Comparison of ENCODE assay signal across 35 mouse cellular contexts in the genomic region with DNA sequence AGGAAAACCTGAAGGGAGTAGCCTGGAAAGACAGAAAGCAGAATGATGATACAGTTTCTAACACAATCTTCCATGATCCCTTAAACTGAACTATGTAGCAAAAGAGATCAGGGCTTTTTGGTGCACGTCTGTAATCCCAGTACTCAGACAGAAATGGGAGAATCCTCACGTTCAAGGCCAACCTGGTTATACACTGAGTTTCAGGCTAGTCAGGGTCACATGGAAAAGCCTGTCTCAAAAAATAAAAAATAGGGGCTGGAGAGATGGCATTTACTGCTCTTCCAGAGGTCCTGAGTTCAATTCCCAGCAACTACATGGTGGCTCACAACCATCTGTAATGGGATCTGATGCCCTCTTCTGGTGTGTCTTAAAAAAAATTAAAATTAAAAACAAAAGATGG. TPM values are rescaled to one million over a fixed set of nuclear protein-coding genes. Genes with fewer than 3 reads are reported as not detected.
"Had no signal": no experiment of that assay in that cellular context is flagged by ENCODE, and none has a peak within 500 bp of the region (broad histone marks: within the 10 kb centered on the region; RNA-seq: fewer than 3 reads in every experiment).

No protein-coding gene starts in this region.

- H3K4me3 ChIP-seq: embryonic facial prominence, embryonic 10.5 days; embryonic facial prominence, embryonic 12.5 days; embryonic facial prominence, embryonic 13.5 days; embryonic facial prominence, embryonic 15.5 days; erythroblast, embryonic 14.5 days; forebrain, embryonic 10.5 days; forebrain, embryonic 12.5 days; forebrain, embryonic 13.5 days; forebrain, embryonic 15.5 days; gastrocnemius, adult 2 months; heart, adult 2 months; heart, embryonic 10.5 days had no signal

- H3K36me3 ChIP-seq: embryonic facial prominence, embryonic 10.5 days; embryonic facial prominence, embryonic 12.5 days; embryonic facial prominence, embryonic 13.5 days; embryonic facial prominence, embryonic 15.5 days; forebrain, embryonic 10.5 days; forebrain, embryonic 12.5 days; forebrain, embryonic 15.5 days; heart, embryonic 10.5 days had no signal

- H3K4me1 ChIP-seq: embryonic facial prominence, embryonic 10.5 days; embryonic facial prominence, embryonic 12.5 days; embryonic facial prominence, embryonic 13.5 days; embryonic facial prominence, embryonic 15.5 days; forebrain, embryonic 10.5 days; forebrain, embryonic 12.5 days; forebrain, embryonic 13.5 days; forebrain, embryonic 15.5 days; heart, embryonic 10.5 days had no signal

- H3K27ac ChIP-seq: embryonic facial prominence, embryonic 10.5 days; embryonic facial prominence, embryonic 12.5 days; embryonic facial prominence, embryonic 13.5 days; embryonic facial prominence, embryonic 15.5 days; forebrain, embryonic 10.5 days; forebrain, embryonic 12.5 days; forebrain, embryonic 13.5 days; forebrain, embryonic 15.5 days; gastrocnemius, adult 2 months; heart, adult 2 months; heart, embryonic 10.5 days had no signal

- H3K9ac ChIP-seq: embryonic facial prominence, embryonic 12.5 days; embryonic facial prominence, embryonic 13.5 days; embryonic facial prominence, embryonic 15.5 days; forebrain, embryonic 12.5 days; forebrain, embryonic 13.5 days; forebrain, embryonic 15.5 days; forebrain, postnatal 0 days had no signal

- H3K27me3 ChIP-seq: embryonic facial prominence, embryonic 12.5 days; embryonic facial prominence, embryonic 13.5 days; embryonic facial prominence, embryonic 15.5 days; forebrain, embryonic 12.5 days; forebrain, embryonic 13.5 days; forebrain, embryonic 15.5 days had no signal

- DNase-seq: cerebellum, adult 9-11 months; cerebellum, postnatal 10 days; cerebellum, postnatal 14 days; cerebellum, postnatal 25 days; cerebellum, postnatal 36 days; embryo, embryonic 11 days; forebrain, postnatal 0 days; gastrocnemius, adult 2 months; gastrocnemius, postnatal 10 days; gastrocnemius, postnatal 14 days; gastrocnemius, postnatal 25 days; gastrocnemius, postnatal 36 days; heart, adult 11 months; heart, adult 18-20 months; heart, adult 2 months had no signal

- H3K9me3 ChIP-seq: embryonic facial prominence, embryonic 10.5 days; embryonic facial prominence, embryonic 12.5 days; embryonic facial prominence, embryonic 13.5 days; embryonic facial prominence, embryonic 15.5 days; forebrain, embryonic 10.5 days; forebrain, embryonic 12.5 days; forebrain, embryonic 13.5 days; forebrain, embryonic 15.5 days; heart, embryonic 10.5 days had no signal

RNA-seq across cellular contexts. Expression of gene Sh2d7, which starts 48.4 kb away (rescaled TPM):
- total RNA-seq: common myeloid progenitor, adult 5-6 weeks; forebrain, postnatal 0 days; gastrocnemius, adult 18-20 months; gastrocnemius, adult 2 months; gastrocnemius, adult 8-10 months; gastrocnemius, postnatal 10 days; gastrocnemius, postnatal 14 days; gastrocnemius, postnatal 25 days; gastrocnemius, postnatal 36 days; gastrocnemius, postnatal 4 days; granulocyte monocyte progenitor cell, adult 5-6 weeks; heart, adult 2 months; heart, adult 8-10 months had no signal
- polyA plus RNA-seq: embryonic facial prominence, embryonic 10.5 days; embryonic facial prominence, embryonic 11.5 days; embryonic facial prominence, embryonic 13.5 days; embryonic facial prominence, embryonic 14.5 days; erythroblast, embryonic 14.5 days; forebrain, embryonic 10.5 days; forebrain, embryonic 11.5 days; forebrain, postnatal 0 days; gonadal fat pad, adult 2 months; heart, embryonic 10.5 days had no signal
